Mouse (Mus musculus) neutrophil, adult 83 days (primary cell): ENCODE data around the gene Olfr418. TPM values are rescaled to one million over a fixed set of nuclear protein-coding genes. Genes with fewer than 3 reads are reported as not detected.

Experiments
- total RNA-seq, 2 experiments: library from RNA; stranded (reverse); gene quantifications; one replicate each; pipeline ENCODE4 v1.2.4; 2023

Olfr418 gene
- total RNA-seq = not detected

GRCm38 (mm10) chr1:173265701-173266100 is at the start of gene Olfr418:
Olfr418 (plus strand) TSS chr1:173266001.

GRCm38 (mm10) chr1:173227081-173227480 is 38.7 kb upstream of the Olfr418 start, which contains the start of gene Fcer1a:
Fcer1a (minus strand) TSS chr1:173227214.

GRCm38 (mm10) chr1:173277677-173278076 is 11.9 kb downstream of the Olfr418 start, which contains the start of gene Mptx2:
Mptx2 (minus strand) TSS chr1:173277777.

Other genes with a start within 250 kb of the Olfr418 start
- not detected for gene Olfr1408, start 128.6 kb upstream of the Olfr418 start, total RNA-seq
- not detected for gene Olfr1406, start 75.4 kb upstream of the Olfr418 start, total RNA-seq
- gene Olfr218, start 68.2 kb upstream of the Olfr418 start, total RNA-seq = not detected
- gene Olfr1404, start 53.6 kb upstream of the Olfr418 start, total RNA-seq = not detected
- gene Fcer1a, start 38.8 kb upstream of the Olfr418 start, total RNA-seq = 1 to 10 TPM; 3.4 to 5.2 TPM
- not detected for gene Mptx2, start 11.8 kb downstream of the Olfr418 start, total RNA-seq
- 1 to 10 TPM; 1.8 to 2.6 TPM for gene Ackr1, start 67.7 kb downstream of the Olfr418 start, total RNA-seq
- gene Aim2, start 84.9 kb downstream of the Olfr418 start, total RNA-seq = 10 to 100 TPM; 40.9 to 48.4 TPM
- gene Cadm3, start 101.7 kb downstream of the Olfr418 start, total RNA-seq = under 1 TPM; 0.31 to 0.88 TPM
- 1 to 10 TPM; 1.9 to 3.3 TPM for gene Ifi206, start 225.0 kb downstream of the Olfr418 start, total RNA-seq